Mouse (Mus musculus): ENCODE results near the gene Tmem8. TPM values are rescaled to one million over a fixed set of nuclear protein-coding genes. Genes with fewer than 3 reads are reported as not detected.
A peak's percentile ranks its signal among the peaks of the same experiment; 100 is the strongest.

The Tmem8 gene
- polyA plus RNA-seq, 1 experiment from 2014 or later: 2.9 TPM

GRCm38 (mm10) chr17:26115205-26115898 lies 2.3 kb downstream of the Tmem8 start:
- ATAC-seq (ENCODE audit: insufficient number of reproducible peaks, insufficient read depth, low FRiP score, low read depth): no peak
- Histone ChIP-seq H3K4me1 (ENCODE audit: control insufficient read depth, insufficient read depth, low read length) (peaks cover 10% of the 10 kb centered on the region; the same call in 1 of the 2 replicates), H3K9ac (replicated peaks; ENCODE audit: low read depth, low read length) (no peak overlapping the region), H3K9me3 (ENCODE audit: control insufficient read depth, low read depth, low read length) (no peaks in the 10 kb centered on the region), H3K36me3 (ENCODE audit: control insufficient read depth, insufficient read depth, low read length) (no peaks in the 10 kb centered on the region), H3K27ac (ENCODE audit: low read length) (no peak overlapping the region), H3K4me2 (replicated peaks; ENCODE audit: low read depth, low read length) (no peak overlapping the region), H3K4me3 (ENCODE audit: low read depth, low read length) (no peak overlapping the region), H3K27me3 (ENCODE audit: control insufficient read depth, insufficient read depth, low read length) (peaks cover 43% of the 10 kb centered on the region)
- 72% methylated on average over 7 of the region's 7 CpGs for WGBS

GRCm38 (mm10) chr17:26115956-26116487 lies 2.9 kb downstream of the Tmem8 start:
- 62% methylated on average over 3 of the region's 3 CpGs for WGBS
- no peak overlapping the region for H3K4me3 ChIP-seq (ENCODE audit: low read depth, low read length)
- H3K9me3 ChIP-seq (ENCODE audit: control insufficient read depth, low read depth, low read length): no peaks in the 10 kb centered on the region
- peak overlapping the region; percentile 15; the same call in 1 of the 2 replicates for H3K27ac ChIP-seq (ENCODE audit: low read length)
- no peaks in the 10 kb centered on the region for H3K36me3 ChIP-seq (ENCODE audit: control insufficient read depth, insufficient read depth, low read length)
- no peak overlapping the region for H3K9ac ChIP-seq (replicated peaks; ENCODE audit: low read depth, low read length)
- H3K27me3 ChIP-seq (ENCODE audit: control insufficient read depth, insufficient read depth, low read length): peaks cover 43% of the 10 kb centered on the region
- H3K4me1 ChIP-seq (ENCODE audit: control insufficient read depth, insufficient read depth, low read length): peaks cover 10% of the 10 kb centered on the region; the same call in 1 of the 2 replicates
- H3K4me2 ChIP-seq (replicated peaks; ENCODE audit: low read depth, low read length): no peak overlapping the region
- no peak for ATAC-seq (ENCODE audit: insufficient number of reproducible peaks, insufficient read depth, low FRiP score, low read depth)

- peaks cover 38% of the 10 kb centered on the region for H3K27me3 ChIP-seq (ENCODE audit: control insufficient read depth, insufficient read depth, low read length)
- ATAC-seq (ENCODE audit: insufficient number of reproducible peaks, insufficient read depth, low FRiP score, low read depth): no peak; the same call in 1 of the 2 replicates
- no peak overlapping the region for H3K27ac ChIP-seq (ENCODE audit: low read length)
Observed at GRCm38 (mm10) chr17:26116503-26117258, 3.6 kb downstream of the Tmem8 start.

GRCm38 (mm10) chr17:26119766-26120710 lies 6.9 kb downstream of the Tmem8 start:
- Histone ChIP-seq H3K4me2 (replicated peaks; ENCODE audit: low read depth, low read length) (peak overlapping the region; percentile 19; the same call in 1 of the 2 replicates), H3K27me3 (ENCODE audit: control insufficient read depth, insufficient read depth, low read length) (peaks cover 13% of the 10 kb centered on the region), H3K4me3 (ENCODE audit: low read depth, low read length) (no peak overlapping the region), H3K36me3 (ENCODE audit: control insufficient read depth, insufficient read depth, low read length) (peaks cover under 1% of the 10 kb centered on the region; the same call in 1 of the 2 replicates), H3K9me3 (ENCODE audit: control insufficient read depth, low read depth, low read length) (no peaks in the 10 kb centered on the region), H3K27ac (ENCODE audit: low read length) (no peak overlapping the region), H3K4me1 (ENCODE audit: control insufficient read depth, insufficient read depth, low read length) (peaks cover 7% of the 10 kb centered on the region; the same call in 1 of the 2 replicates), H3K9ac (replicated peaks; ENCODE audit: low read depth, low read length) (no peak overlapping the region)
- WGBS: 44% methylated on average over 33 of the region's 33 CpGs
- no peak; the same call in 1 of the 2 replicates for ATAC-seq (ENCODE audit: insufficient number of reproducible peaks, insufficient read depth, low FRiP score, low read depth)

More at GRCm38 (mm10) chr17:26116503-26117258, 3.6 kb downstream of the Tmem8 start:
- no peaks in the 10 kb centered on the region for H3K9me3 ChIP-seq (ENCODE audit: control insufficient read depth, low read depth, low read length)
- H3K4me2 ChIP-seq (replicated peaks; ENCODE audit: low read depth, low read length): no peak overlapping the region
- no peak overlapping the region for H3K9ac ChIP-seq (replicated peaks; ENCODE audit: low read depth, low read length)
- no peak overlapping the region for H3K4me3 ChIP-seq (ENCODE audit: low read depth, low read length)
- H3K36me3 ChIP-seq (ENCODE audit: control insufficient read depth, insufficient read depth, low read length): no peaks in the 10 kb centered on the region
- peaks cover 10% of the 10 kb centered on the region; the same call in 1 of the 2 replicates for H3K4me1 ChIP-seq (ENCODE audit: control insufficient read depth, insufficient read depth, low read length)
- 77% methylated on average over 17 of the region's 17 CpGs for WGBS

GRCm38 (mm10) chr17:26122431-26123140 lies 9.5 kb downstream of the Tmem8 start:
- Histone ChIP-seq H3K36me3 (ENCODE audit: control insufficient read depth, insufficient read depth, low read length) (peaks cover 20% of the 10 kb centered on the region), H3K4me3 (ENCODE audit: low read depth, low read length) (no peak overlapping the region), H3K27me3 (ENCODE audit: control insufficient read depth, insufficient read depth, low read length) (0 out of 2 replicates have a peak, but pooled peaks cover 2% of the 10 kb centered on the region), H3K4me2 (replicated peaks; ENCODE audit: low read depth, low read length) (no peak overlapping the region), H3K4me1 (ENCODE audit: control insufficient read depth, insufficient read depth, low read length) (peaks cover 7% of the 10 kb centered on the region; the same call in 1 of the 2 replicates), H3K9ac (replicated peaks; ENCODE audit: low read depth, low read length) (no peak overlapping the region), H3K27ac (ENCODE audit: low read length) (no peak overlapping the region), H3K9me3 (ENCODE audit: control insufficient read depth, low read depth, low read length) (no peaks in the 10 kb centered on the region)
- no peak for ATAC-seq (ENCODE audit: insufficient number of reproducible peaks, insufficient read depth, low FRiP score, low read depth)
- WGBS: 55% methylated on average over 5 of the region's 5 CpGs

GRCm38 (mm10) chr17:26123267-26123684 lies 10.2 kb downstream of the Tmem8 start, which contains the start of gene Mrpl28:
Gene Mrpl28 (plus strand): TSS chr17:26123500.
- 0% methylated on average over 32 of the region's 32 CpGs for WGBS
- H3K27ac ChIP-seq (ENCODE audit: low read length): no peak within 1 kb of the TSS
- peak; percentile 88 for ATAC-seq (ENCODE audit: insufficient number of reproducible peaks, insufficient read depth, low FRiP score, low read depth)

GRCm38 (mm10) chr17:26124560-26124959 lies 11.5 kb downstream of the Tmem8 start:
- Histone ChIP-seq H3K9me3 (ENCODE audit: control insufficient read depth, low read depth, low read length) (no peaks in the 10 kb centered on the region), H3K9ac (replicated peaks; ENCODE audit: low read depth, low read length) (peak overlapping the region; percentile 62; the same call in 1 of the 2 replicates), H3K4me2 (replicated peaks; ENCODE audit: low read depth, low read length) (peak overlapping the region; percentile 51), H3K27me3 (ENCODE audit: control insufficient read depth, insufficient read depth, low read length) (no peaks in the 10 kb centered on the region), H3K36me3 (ENCODE audit: control insufficient read depth, insufficient read depth, low read length) (peaks cover 34% of the 10 kb centered on the region), H3K27ac (ENCODE audit: low read length) (no peak overlapping the region), H3K4me3 (ENCODE audit: low read depth, low read length) (peak overlapping the region; percentile 83), H3K4me1 (ENCODE audit: control insufficient read depth, insufficient read depth, low read length) (peaks cover 7% of the 10 kb centered on the region; the same call in 1 of the 2 replicates)
- ATAC-seq (ENCODE audit: insufficient number of reproducible peaks, insufficient read depth, low FRiP score, low read depth): no peak
- WGBS: 88% methylated on average over 7 of the region's 7 CpGs

More at GRCm38 (mm10) chr17:26123267-26123684, 10.2 kb downstream of the Tmem8 start, which contains the start of gene Mrpl28:
- Histone ChIP-seq H3K27me3 (ENCODE audit: control insufficient read depth, insufficient read depth, low read length) (no peaks in the 10 kb centered on the region), H3K9ac (replicated peaks; ENCODE audit: low read depth, low read length) (peak within 1 kb of the TSS; percentile 62), H3K4me3 (ENCODE audit: low read depth, low read length) (peak within 1 kb of the TSS; percentile 83), H3K9me3 (ENCODE audit: control insufficient read depth, low read depth, low read length) (no peaks in the 10 kb centered on the region), H3K36me3 (ENCODE audit: control insufficient read depth, insufficient read depth, low read length) (peaks cover 26% of the 10 kb centered on the region), H3K4me1 (ENCODE audit: control insufficient read depth, insufficient read depth, low read length) (peaks cover 7% of the 10 kb centered on the region; the same call in 1 of the 2 replicates), H3K4me2 (replicated peaks; ENCODE audit: low read depth, low read length) (peak within 1 kb of the TSS; percentile 51)

All from stomach, embryonic 14.5 days (tissue).